Mouse (Mus musculus): ENCODE results near the gene Tigd3. TPM values are rescaled to one million over a fixed set of nuclear protein-coding genes. Genes with fewer than 3 reads are reported as not detected.
A peak's percentile ranks its signal among the peaks of the same experiment; 100 is the strongest.

Tigd3 gene
- polyA plus RNA-seq, 1 experiment, result 0.57 TPM

DNA sequence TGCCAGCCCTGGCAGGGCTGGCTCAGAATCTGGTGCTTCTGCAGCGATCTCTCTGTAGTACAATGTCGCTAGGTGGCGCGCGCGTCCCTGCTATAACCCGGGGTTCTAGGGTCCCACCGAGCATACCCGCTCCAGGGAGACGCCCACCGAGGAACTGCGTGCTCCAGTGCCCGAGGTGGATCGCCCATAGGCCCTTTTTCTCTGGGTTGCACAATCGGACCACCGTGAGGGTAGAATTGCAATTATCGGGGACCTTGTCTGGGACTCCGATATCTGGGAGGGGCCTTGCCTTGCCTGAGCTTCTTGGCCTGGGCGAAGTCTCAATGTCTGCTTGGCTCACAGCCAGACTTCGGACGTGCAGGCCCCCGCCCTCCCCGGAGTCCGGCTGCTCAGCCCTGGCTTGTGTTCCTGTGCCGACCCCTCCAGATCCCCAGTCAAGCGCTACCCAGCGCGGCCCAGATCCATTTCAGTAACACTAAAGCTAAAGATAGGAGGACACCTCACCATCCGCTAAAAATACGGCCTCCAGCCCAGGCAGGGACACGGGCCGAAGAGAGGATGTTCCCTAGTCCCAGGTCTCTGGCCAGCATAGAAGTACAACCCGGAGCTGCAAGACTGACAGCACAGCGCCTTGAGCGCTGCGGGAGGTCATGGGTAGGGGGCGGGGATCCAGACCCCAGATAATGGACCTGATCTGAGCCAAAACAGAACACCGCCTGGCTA lies 30.2 kb upstream of the Tigd3 start:
- TF ChIP-seq GATA1 (IDR thresholded peaks at IDR 0.05; ENCODE audit: borderline replicate concordance, low read length) (no peak), FLI1 (IDR thresholded peaks at IDR 0.05; ENCODE audit: low read length) (no peak)
- Histone ChIP-seq H3K9me3 (no peaks in the 10 kb centered on the region), H3K4me1 (peaks cover 86% of the 10 kb centered on the region), H3K4me3 (replicated peaks) (peak overlapping the region; percentile 96), H3K27me3 (replicated peaks) (peaks cover 10% of the 10 kb centered on the region), H3K36me3 (replicated peaks; ENCODE audit: low read length) (peaks cover 24% of the 10 kb centered on the region)

GRCm38 (mm10) chr19:5922963-5923362 lies 29.0 kb upstream of the Tigd3 start:
- H3K9me3 ChIP-seq, result no peaks in the 10 kb centered on the region
- peak overlapping the region; percentile 89 for H3K4me3 ChIP-seq (replicated peaks)

DNA sequence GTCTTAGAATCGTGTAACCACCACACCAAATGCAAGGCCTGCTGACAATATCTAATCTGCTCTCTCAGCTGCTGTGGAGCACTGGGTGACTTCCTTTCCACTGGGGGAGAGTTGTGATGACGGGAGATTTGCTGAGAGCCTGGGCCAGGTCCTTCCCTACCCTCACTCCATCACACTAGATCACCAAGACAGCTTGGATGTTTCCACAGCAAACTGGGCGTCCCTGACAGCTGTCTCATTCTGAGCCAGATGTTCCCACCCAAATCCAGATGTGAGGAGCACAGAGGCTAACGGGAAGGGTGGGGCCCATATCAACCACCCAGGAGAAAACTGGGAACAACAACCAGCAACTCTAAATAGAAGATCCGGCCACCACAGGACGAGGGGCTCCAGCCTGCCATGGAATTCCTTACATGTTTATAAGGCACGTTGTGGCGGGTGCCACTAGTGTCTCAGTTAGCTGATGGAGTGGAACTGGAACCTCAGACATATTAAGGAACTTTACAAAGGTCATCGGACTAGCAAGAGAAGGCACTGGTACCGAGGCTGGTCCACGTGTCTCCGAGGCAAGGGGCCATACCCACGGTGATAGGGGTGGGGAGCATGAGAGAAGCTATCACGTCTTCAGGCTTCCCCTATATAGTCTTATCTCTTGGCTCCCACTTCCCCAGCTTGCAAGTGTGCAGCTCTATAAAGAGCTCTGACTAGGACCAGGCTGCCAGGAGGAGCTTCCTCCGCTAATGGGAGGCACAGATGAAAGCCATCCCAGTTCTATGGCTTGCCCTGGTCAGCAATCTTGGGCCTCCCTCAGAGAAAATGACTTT lies 28.4 kb upstream of the Tigd3 start:
- TF ChIP-seq FLI1 (IDR thresholded peaks at IDR 0.05; ENCODE audit: low read length) (no peak), GATA1 (IDR thresholded peaks at IDR 0.05; ENCODE audit: borderline replicate concordance, low read length) (no peak; the same call in 2 of the 3 replicates)
- Histone ChIP-seq H3K4me1 (peaks cover 87% of the 10 kb centered on the region), H3K36me3 (replicated peaks; ENCODE audit: low read length) (peaks cover 42% of the 10 kb centered on the region), H3K4me3 (replicated peaks) (peak overlapping the region; percentile 89), H3K27me3 (replicated peaks) (peaks cover 6% of the 10 kb centered on the region), H3K9me3 (no peaks in the 10 kb centered on the region)

More at GRCm38 (mm10) chr19:5922963-5923362, 29.0 kb upstream of the Tigd3 start:
- TF ChIP-seq FLI1 (IDR thresholded peaks at IDR 0.05; ENCODE audit: low read length) (no peak), GATA1 (IDR thresholded peaks at IDR 0.05; ENCODE audit: borderline replicate concordance, low read length) (no peak)
- Histone ChIP-seq H3K27me3 (replicated peaks) (peaks cover 10% of the 10 kb centered on the region), H3K36me3 (replicated peaks; ENCODE audit: low read length) (peaks cover 36% of the 10 kb centered on the region), H3K4me1 (peaks cover 85% of the 10 kb centered on the region)

DNA sequence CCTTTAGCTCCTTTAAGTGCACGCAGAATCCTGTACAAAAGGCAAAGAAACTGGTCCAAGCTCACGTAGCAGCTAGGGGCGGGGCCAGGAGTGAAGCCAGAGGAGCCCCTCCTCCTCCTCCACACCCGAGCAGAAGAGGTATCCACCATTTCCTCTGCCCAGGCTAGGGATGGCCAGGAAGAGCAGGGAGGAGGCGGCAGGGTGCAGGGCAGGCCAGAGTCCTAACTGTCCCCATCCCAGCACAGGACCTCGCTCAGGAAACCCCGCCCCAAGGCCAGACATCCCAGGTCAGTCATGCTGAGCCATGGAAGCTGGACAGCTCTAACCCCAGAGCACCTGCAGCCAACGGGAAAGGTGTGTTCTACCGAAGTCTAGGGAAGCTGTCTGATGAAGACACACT lies 27.8 kb upstream of the Tigd3 start:
- H3K27me3 ChIP-seq (replicated peaks), result peaks cover 4% of the 10 kb centered on the region
- peak overlapping the region; percentile 89 for H3K4me3 ChIP-seq (replicated peaks)
- H3K36me3 ChIP-seq (replicated peaks; ENCODE audit: low read length), result peaks cover 48% of the 10 kb centered on the region
- peaks cover 89% of the 10 kb centered on the region for H3K4me1 ChIP-seq
- H3K9me3 ChIP-seq, result no peaks in the 10 kb centered on the region
- TF ChIP-seq FLI1 (IDR thresholded peaks at IDR 0.05; ENCODE audit: low read length) (no peak), GATA1 (IDR thresholded peaks at IDR 0.05; ENCODE audit: borderline replicate concordance, low read length) (no peak)

DNA sequence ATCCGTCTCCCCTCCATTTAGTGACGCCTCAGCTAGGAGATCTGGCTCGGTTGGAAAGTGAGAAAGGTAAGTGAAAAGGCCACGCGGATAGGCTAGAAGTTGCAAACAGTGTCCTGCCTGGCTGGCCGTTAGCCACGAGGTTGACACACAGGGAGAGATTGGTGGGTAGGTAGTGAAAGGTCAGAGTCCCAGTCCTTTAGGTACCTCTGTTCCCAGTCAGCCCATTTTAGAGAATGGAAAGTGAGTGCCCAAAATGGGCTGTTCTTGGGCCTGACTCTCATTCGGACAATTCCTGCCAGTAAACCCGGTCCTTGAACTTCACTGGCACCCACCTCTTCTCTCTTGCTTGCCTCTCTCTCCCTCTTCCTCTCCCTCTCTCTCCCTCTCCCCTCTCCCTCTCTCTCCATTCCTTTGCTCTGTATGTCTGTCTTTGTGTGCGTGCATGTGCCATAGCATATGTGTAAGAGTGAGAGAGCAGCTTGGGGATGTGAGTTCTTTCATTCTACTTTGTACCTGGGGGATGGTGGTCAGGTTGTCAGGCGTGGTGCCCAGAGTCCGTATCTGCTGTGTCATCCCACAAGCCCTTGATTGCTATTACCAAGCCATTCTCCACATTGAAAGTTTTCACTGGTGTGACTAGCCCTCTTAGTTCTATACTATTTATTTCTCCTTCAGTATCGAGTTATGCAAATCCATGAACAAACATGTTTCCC lies 19.2 kb upstream of the Tigd3 start, which contains the start of gene Dpf2:
Dpf2 (minus strand) TSS at position 4 of the 713 bp plus-strand sequence.
- Histone ChIP-seq H3K4me3 (replicated peaks) (peak within 1 kb of the TSS; percentile 98), H3K36me3 (replicated peaks; ENCODE audit: low read length) (peaks cover 49% of the 10 kb centered on the region)

GRCm38 (mm10) chr19:5912103-5913006 lies 18.4 kb upstream of the Tigd3 start:
- H3K4me3 ChIP-seq (replicated peaks), result peak overlapping the region; percentile 98
- H3K36me3 ChIP-seq (replicated peaks; ENCODE audit: low read length), result peaks cover 46% of the 10 kb centered on the region
- H3K4me1 ChIP-seq, result peaks cover 76% of the 10 kb centered on the region

More for the DNA sequence above, 19.2 kb upstream of the Tigd3 start, which contains the start of gene Dpf2:
- TF ChIP-seq GATA1 (IDR thresholded peaks at IDR 0.05; ENCODE audit: borderline replicate concordance, low read length), result no peak
- TF ChIP-seq FLI1 (IDR thresholded peaks at IDR 0.05; ENCODE audit: low read length), result no peak
- Histone ChIP-seq H3K4me1 (peaks cover 76% of the 10 kb centered on the region), H3K9me3 (no peaks in the 10 kb centered on the region), H3K27me3 (replicated peaks) (no peaks in the 10 kb centered on the region)

DNA sequence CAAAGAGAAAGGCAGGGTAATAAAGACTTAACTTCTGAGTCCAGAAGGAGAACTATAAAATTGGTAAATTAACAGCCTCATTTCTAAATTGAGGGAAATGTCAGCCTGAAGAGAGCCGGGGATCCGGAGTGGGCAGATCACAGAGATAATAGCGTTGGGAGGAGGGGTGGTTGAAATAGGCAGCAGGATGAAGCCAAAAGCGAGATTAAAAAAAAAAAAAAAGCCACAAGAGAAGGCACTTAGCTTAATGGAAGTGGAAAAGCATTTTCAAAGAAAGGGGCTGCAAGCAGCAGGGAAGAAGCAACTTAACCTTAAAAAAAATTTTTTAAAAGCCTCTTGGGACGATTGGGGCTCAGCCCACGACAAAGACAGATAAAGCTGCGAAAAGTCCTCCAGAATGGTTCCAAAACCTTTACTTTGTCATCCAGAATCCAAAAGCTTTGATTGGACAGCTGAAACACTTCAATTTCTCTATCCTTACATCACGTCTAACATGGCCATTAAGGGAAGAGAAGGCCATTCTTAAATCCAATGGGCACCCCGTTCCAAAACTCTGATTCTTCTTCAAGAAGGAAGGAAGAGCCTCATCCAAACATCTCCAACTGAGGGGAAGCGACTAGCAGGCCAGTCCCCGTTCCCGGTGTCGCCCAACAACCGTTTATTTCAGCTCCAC lies 17.6 kb upstream of the Tigd3 start:
- Histone ChIP-seq H3K27me3 (replicated peaks) (no peaks in the 10 kb centered on the region), H3K4me3 (replicated peaks) (peak overlapping the region; percentile 98), H3K4me1 (peaks cover 76% of the 10 kb centered on the region), H3K36me3 (replicated peaks; ENCODE audit: low read length) (peaks cover 47% of the 10 kb centered on the region), H3K9me3 (no peaks in the 10 kb centered on the region)
- TF ChIP-seq FLI1 (IDR thresholded peaks at IDR 0.05; ENCODE audit: low read length) (no peak), GATA1 (IDR thresholded peaks at IDR 0.05; ENCODE audit: borderline replicate concordance, low read length) (no peak)

More at GRCm38 (mm10) chr19:5912103-5913006, 18.4 kb upstream of the Tigd3 start:
- Histone ChIP-seq H3K27me3 (replicated peaks) (no peaks in the 10 kb centered on the region), H3K9me3 (no peaks in the 10 kb centered on the region)
- TF ChIP-seq FLI1 (IDR thresholded peaks at IDR 0.05; ENCODE audit: low read length) (no peak), GATA1 (IDR thresholded peaks at IDR 0.05; ENCODE audit: borderline replicate concordance, low read length) (no peak)

DNA sequence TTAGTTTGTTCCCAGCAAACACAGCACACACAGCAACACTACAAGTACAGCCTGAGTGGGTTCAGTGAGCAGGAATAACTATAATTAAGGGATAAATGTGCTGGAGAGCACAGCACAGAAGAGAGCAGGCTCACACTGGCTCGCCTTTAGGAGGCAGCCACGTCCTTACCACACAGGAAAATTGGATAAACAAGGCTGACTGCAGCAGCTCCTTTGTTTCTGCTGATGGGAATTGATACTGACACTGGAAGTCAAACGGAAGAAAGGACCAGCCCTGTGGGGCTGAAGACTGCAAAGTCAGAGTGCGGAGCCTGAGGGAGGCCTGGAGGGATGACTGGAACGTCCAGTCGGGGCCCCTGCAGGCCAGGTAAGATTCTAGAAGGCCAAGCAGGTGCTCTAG lies 16.3 kb upstream of the Tigd3 start:
- H3K36me3 ChIP-seq (replicated peaks; ENCODE audit: low read length), result peaks cover 48% of the 10 kb centered on the region
- H3K9me3 ChIP-seq, result no peaks in the 10 kb centered on the region
- peaks cover 72% of the 10 kb centered on the region for H3K4me1 ChIP-seq
- TF ChIP-seq GATA1 (IDR thresholded peaks at IDR 0.05; ENCODE audit: borderline replicate concordance, low read length) (no peak), FLI1 (IDR thresholded peaks at IDR 0.05; ENCODE audit: low read length) (no peak)
- H3K4me3 ChIP-seq (replicated peaks), result peak overlapping the region; percentile 98
- H3K27me3 ChIP-seq (replicated peaks), result no peaks in the 10 kb centered on the region
